Mouse (Mus musculus): ENCODE measurements around the gene Gspt1. TPM values are rescaled to one million over a fixed set of nuclear protein-coding genes. Genes with fewer than 3 reads are reported as not detected.

Gspt1 gene
- total and polyA plus RNA-seq, 3 experiments, result 15.6 to 62.0 (median 59.3) TPM

DNA sequence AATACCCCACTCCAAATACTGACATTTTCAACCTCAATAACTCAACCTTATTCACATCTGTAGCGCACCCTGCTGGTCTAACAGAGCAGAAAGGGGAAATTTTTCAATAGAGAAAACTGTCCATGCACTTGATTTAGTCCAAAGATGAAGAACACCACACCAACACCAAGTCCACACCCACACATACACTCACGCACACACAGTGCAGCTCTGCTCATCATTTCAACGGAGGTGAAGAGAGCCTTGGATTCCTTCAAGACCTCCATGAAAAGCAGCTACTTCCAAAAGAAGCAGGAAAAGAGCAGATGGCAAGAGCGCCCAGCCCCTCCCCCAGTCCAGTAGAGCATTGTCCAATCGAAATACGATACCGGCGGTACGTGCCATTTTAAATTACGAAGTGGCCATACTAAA, 79.4 kb downstream of the Gspt1 start:
- 5% methylated on average over 10 of the region's 10 CpGs for WGBS
- intact Hi-C loops (cut with DNase I), result loop anchor here (5.0 kb wide), 3 partner anchors 137 to 733 kb away; partner anchors contain the start of gene Cpped1
- no peak overlapping the region for H3K9ac ChIP-seq (ENCODE audit: low read depth, low read length)

DNA sequence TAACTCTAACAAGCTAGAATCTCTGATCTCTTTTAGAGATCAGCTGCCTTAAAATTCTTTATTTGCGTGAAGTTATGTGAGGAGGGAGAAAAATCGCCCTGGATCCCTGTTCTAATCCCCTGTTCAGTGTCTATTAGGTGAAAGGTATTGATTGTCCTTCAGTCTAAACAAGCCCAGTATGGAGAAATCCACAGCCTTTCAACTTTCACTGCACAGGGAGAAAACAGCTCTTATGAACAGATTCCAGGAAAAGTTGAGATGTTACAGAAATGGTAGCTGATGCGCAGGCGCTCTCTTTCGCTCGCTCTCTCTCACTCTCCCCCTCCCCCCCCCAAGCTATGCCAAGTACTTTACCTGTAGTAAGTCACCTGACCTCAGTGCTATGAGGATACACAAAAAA, 82.4 kb downstream of the Gspt1 start:
- 85% methylated on average over 6 of the region's 6 CpGs for WGBS
- intact Hi-C loops (cut with DNase I), result loop anchor here (5.0 kb wide), 1 partner anchor 299 kb away; no protein-coding TSS in a partner anchor
- TF ChIP-seq EP300 (IDR thresholded peaks at IDR 0.05; ENCODE audit: insufficient read depth, low read depth, low read length) (no peak), CTCF (IDR thresholded peaks at IDR 0.05) (no peak), POLR2A (IDR thresholded peaks at IDR 0.05; ENCODE audit: insufficient read depth, low read depth, low read length) (no peak)

More for the DNA sequence above, 79.4 kb downstream of the Gspt1 start:
- Histone ChIP-seq H3K79me2 (replicated peaks; ENCODE audit: control insufficient read depth, insufficient read depth, low read length) (peaks cover 9% of the 10 kb centered on the region), H3K4me3 (peak overlapping the region; percentile 81), H3K4me1 (ENCODE audit: control insufficient read depth, insufficient read depth, low read length) (peaks cover 11% of the 10 kb centered on the region), H3K27ac (peak overlapping the region; percentile 97), H3K36me3 (ENCODE audit: control insufficient read depth, insufficient read depth, low read length) (no peaks in the 10 kb centered on the region; the same call in 1 of the 2 replicates), H3K27me3 (ENCODE audit: control insufficient read depth, insufficient read depth, low read length) (no peaks in the 10 kb centered on the region)
- TF ChIP-seq POLR2A (IDR thresholded peaks at IDR 0.05; ENCODE audit: insufficient read depth, low read depth, low read length) (no peak), CTCF (IDR thresholded peaks at IDR 0.05) (peak; percentile 73)
- peak; percentile 51 to 55 for DNase-seq

More for the DNA sequence above, 82.4 kb downstream of the Gspt1 start:
- Histone ChIP-seq H3K27me3 (ENCODE audit: control insufficient read depth, insufficient read depth, low read length) (no peaks in the 10 kb centered on the region), H3K79me2 (replicated peaks; ENCODE audit: control insufficient read depth, insufficient read depth, low read length) (peaks cover 13% of the 10 kb centered on the region), H3K4me3 (no peak overlapping the region), H3K36me3 (ENCODE audit: control insufficient read depth, insufficient read depth, low read length) (no peaks in the 10 kb centered on the region; the same call in 1 of the 2 replicates), H3K27ac (no peak overlapping the region), H3K9ac (ENCODE audit: low read depth, low read length) (no peak overlapping the region), H3K4me1 (ENCODE audit: control insufficient read depth, insufficient read depth, low read length) (peaks cover 12% of the 10 kb centered on the region)
- no peak for DNase-seq

Small RNA genes within 50 kb of the gene (microRNA-seq; reads per million reads assigned to microRNA genes)
- gene Mir1945, result 2.7 to 3.4 reads per million in 2 experiments

Other genes with a start within 250 kb of the Gspt1 start
- 10 to 100 TPM; 22.6 to 32.3 TPM for gene Snn, start 193.4 kb downstream of the Gspt1 start, total RNA-seq (2021)
- gene Snn, start 193.4 kb downstream of the Gspt1 start, polyA plus RNA-seq (2012; rRNA removed), result 23.9 and 32.2 TPM in 2 replicates
- 10 to 100 TPM; 19.6 to 25.0 TPM for gene Litaf, start 188.2 kb downstream of the Gspt1 start, total RNA-seq (2021)
- gene Litaf, start 188.2 kb downstream of the Gspt1 start, polyA plus RNA-seq (2012; rRNA removed), result 38.1 and 47.3 TPM in 2 replicates
- 10 to 100 TPM; 13.0 to 14.8 TPM for gene Txndc11, start 119.7 kb downstream of the Gspt1 start, total RNA-seq (2021)
- gene Txndc11, start 119.7 kb downstream of the Gspt1 start, polyA plus RNA-seq (2012; rRNA removed), result 11.2 and 17.8 TPM in 2 replicates
- gene Zc3h7a, start 77.9 kb downstream of the Gspt1 start, total RNA-seq (2021), result 10 to 100 TPM; 24.2 to 24.3 TPM
- 27.5 and 47.0 TPM in 2 replicates for gene Zc3h7a, start 77.9 kb downstream of the Gspt1 start, polyA plus RNA-seq (2012; rRNA removed)
- gene Rsl1d1, start 51.0 kb downstream of the Gspt1 start, total RNA-seq (2021), result 10 to 100 TPM; 51.6 to 52.8 TPM
- gene Rsl1d1, start 51.0 kb downstream of the Gspt1 start, polyA plus RNA-seq (2012; rRNA removed), result 9.4 and 17.3 TPM in 2 replicates
- not detected for gene Tnfrsf17, start 59.5 kb upstream of the Gspt1 start, total RNA-seq (2021)
- gene Tnfrsf17, start 59.5 kb upstream of the Gspt1 start, polyA plus RNA-seq (2012; rRNA removed), result 0.23 and 0.41 TPM in 2 replicates
- gene Snx29, start 68.6 kb upstream of the Gspt1 start, total RNA-seq (2021), result 1 to 10 TPM; 8.9 to 9.9 TPM
- gene Snx29, start 68.6 kb upstream of the Gspt1 start, polyA plus RNA-seq (2012; rRNA removed), result 2.6 and 4.6 TPM in 2 replicates

Measured in heart, adult 2 months (tissue).